Mouse (Mus musculus): Measurements from ENCODE around the gene Tarm1. TPM values are rescaled to one million over a fixed set of nuclear protein-coding genes. Genes with fewer than 3 reads are reported as not detected.

Gene Tarm1
- polyA plus RNA-seq, 1 experiment = not detected

GRCm38 (mm10) chr7:3447026-3447425 lies 55.4 kb downstream of the Tarm1 start:
- peaks cover 8% of the 10 kb centered on the region; the same call in 1 of the 2 replicates for H3K4me1 ChIP-seq (ENCODE audit: control insufficient read depth, insufficient read depth, low read length)
- H3K27ac ChIP-seq (ENCODE audit: insufficient read depth, low read depth, low read length) = peak overlapping the region; percentile 67
- 34% methylated on average over 4 of the region's 4 CpGs for WGBS
- TF ChIP-seq POLR2A (IDR thresholded peaks at IDR 0.05; ENCODE audit: insufficient read depth, low read depth, low read length) = no peak
- TF ChIP-seq CTCF (IDR thresholded peaks at IDR 0.05; ENCODE audit: insufficient read depth, low read depth, low read length) = no peak
- no peak overlapping the region for H3K4me3 ChIP-seq (ENCODE audit: insufficient read depth, low read depth, low read length)

- 85% methylated on average over 3 of the region's 3 CpGs for WGBS
- Histone ChIP-seq H3K27ac (ENCODE audit: insufficient read depth, low read depth, low read length) (peak overlapping the region; percentile 67), H3K4me3 (ENCODE audit: insufficient read depth, low read depth, low read length) (no peak overlapping the region), H3K4me1 (ENCODE audit: control insufficient read depth, insufficient read depth, low read length) (peaks cover 8% of the 10 kb centered on the region; the same call in 1 of the 2 replicates)
- TF ChIP-seq POLR2A (IDR thresholded peaks at IDR 0.05; ENCODE audit: insufficient read depth, low read depth, low read length) (no peak), CTCF (IDR thresholded peaks at IDR 0.05; ENCODE audit: insufficient read depth, low read depth, low read length) (no peak)
These were observed 55.8 kb downstream of the Tarm1 start for GRCm38 (mm10) chr7:3446584-3446983.

GRCm38 (mm10) chr7:3444678-3445077 lies 57.7 kb downstream of the Tarm1 start:
- TF ChIP-seq POLR2A (IDR thresholded peaks at IDR 0.05; ENCODE audit: insufficient read depth, low read depth, low read length) (no peak), CTCF (IDR thresholded peaks at IDR 0.05; ENCODE audit: insufficient read depth, low read depth, low read length) (no peak)
- Histone ChIP-seq H3K4me1 (ENCODE audit: control insufficient read depth, insufficient read depth, low read length) (peaks cover 2% of the 10 kb centered on the region; the same call in 1 of the 2 replicates), H3K4me3 (ENCODE audit: insufficient read depth, low read depth, low read length) (no peak overlapping the region), H3K27ac (ENCODE audit: insufficient read depth, low read depth, low read length) (no peak overlapping the region)
- WGBS = 62% methylated on average over 3 of the region's 3 CpGs

- no peak for TF ChIP-seq POLR2A (IDR thresholded peaks at IDR 0.05; ENCODE audit: insufficient read depth, low read depth, low read length)
- TF ChIP-seq CTCF (IDR thresholded peaks at IDR 0.05; ENCODE audit: insufficient read depth, low read depth, low read length) = no peak
- no peak overlapping the region for H3K27ac ChIP-seq (ENCODE audit: insufficient read depth, low read depth, low read length)
- WGBS = 78% methylated on average over 10 of the region's 10 CpGs
- H3K4me3 ChIP-seq (ENCODE audit: insufficient read depth, low read depth, low read length) = no peak overlapping the region
- peaks cover 4% of the 10 kb centered on the region; the same call in 1 of the 2 replicates for H3K4me1 ChIP-seq (ENCODE audit: control insufficient read depth, insufficient read depth, low read length)
These were observed 59.9 kb downstream of the Tarm1 start for GRCm38 (mm10) chr7:3442476-3443062.

- 57% methylated on average over 8 of the region's 8 CpGs for WGBS
- TF ChIP-seq POLR2A (IDR thresholded peaks at IDR 0.05; ENCODE audit: insufficient read depth, low read depth, low read length) (no peak), CTCF (IDR thresholded peaks at IDR 0.05; ENCODE audit: insufficient read depth, low read depth, low read length) (no peak)
- no peak overlapping the region for H3K27ac ChIP-seq (ENCODE audit: insufficient read depth, low read depth, low read length)
- H3K4me1 ChIP-seq (ENCODE audit: control insufficient read depth, insufficient read depth, low read length) = peaks cover 4% of the 10 kb centered on the region; the same call in 1 of the 2 replicates
- no peak overlapping the region for H3K4me3 ChIP-seq (ENCODE audit: insufficient read depth, low read depth, low read length)
These were observed 61.9 kb downstream of the Tarm1 start for GRCm38 (mm10) chr7:3440526-3440925.

GRCm38 (mm10) chr7:3439984-3440383 lies 62.4 kb downstream of the Tarm1 start:
- no peak overlapping the region for H3K27ac ChIP-seq (ENCODE audit: insufficient read depth, low read depth, low read length)
- TF ChIP-seq POLR2A (IDR thresholded peaks at IDR 0.05; ENCODE audit: insufficient read depth, low read depth, low read length) = no peak
- no peak for TF ChIP-seq CTCF (IDR thresholded peaks at IDR 0.05; ENCODE audit: insufficient read depth, low read depth, low read length)
- peaks cover 4% of the 10 kb centered on the region; the same call in 1 of the 2 replicates for H3K4me1 ChIP-seq (ENCODE audit: control insufficient read depth, insufficient read depth, low read length)
- H3K4me3 ChIP-seq (ENCODE audit: insufficient read depth, low read depth, low read length) = no peak overlapping the region
- 90% methylated on average over 11 of the region's 11 CpGs for WGBS

- no peak overlapping the region for H3K4me3 ChIP-seq (ENCODE audit: insufficient read depth, low read depth, low read length)
- TF ChIP-seq POLR2A (IDR thresholded peaks at IDR 0.05; ENCODE audit: insufficient read depth, low read depth, low read length) (no peak), CTCF (IDR thresholded peaks at IDR 0.05; ENCODE audit: insufficient read depth, low read depth, low read length) (no peak)
- 34% methylated on average over 5 of the region's 5 CpGs for WGBS
- no peak overlapping the region for H3K27ac ChIP-seq (ENCODE audit: insufficient read depth, low read depth, low read length)
- H3K4me1 ChIP-seq (ENCODE audit: control insufficient read depth, insufficient read depth, low read length) = 0 out of 2 replicates have a peak, but pooled peaks cover 2% of the 10 kb centered on the region
These were observed 64.5 kb downstream of the Tarm1 start for GRCm38 (mm10) chr7:3437941-3438340.

Other genes with a start within 250 kb of the Tarm1 start
- gene Myadm, start 213.5 kb downstream of the Tarm1 start, polyA plus RNA-seq (2012; ENCODE audit: insufficient read depth, insufficient read length, low replicate concordance, missing spikeins) = not detected in 2 replicates
- gene Prkcg, start 213.4 kb downstream of the Tarm1 start, polyA plus RNA-seq (2012; ENCODE audit: insufficient read depth, insufficient read length, low replicate concordance, missing spikeins) = not detected in 2 replicates
- not detected in 2 replicates for gene Cacng7, start 169.7 kb downstream of the Tarm1 start, polyA plus RNA-seq (2012; ENCODE audit: insufficient read depth, insufficient read length, low replicate concordance, missing spikeins)
- gene Cacng8, start 111.9 kb downstream of the Tarm1 start, polyA plus RNA-seq (2012; ENCODE audit: insufficient read depth, insufficient read length, low replicate concordance, missing spikeins) = not detected in 2 replicates
- not detected in 2 replicates for gene Cacng6, start 78.4 kb downstream of the Tarm1 start, polyA plus RNA-seq (2012; ENCODE audit: insufficient read depth, insufficient read length, low replicate concordance, missing spikeins)
- not detected in 2 replicates for gene Oscar, start 113.5 kb upstream of the Tarm1 start, polyA plus RNA-seq (2012; ENCODE audit: insufficient read depth, insufficient read length, low replicate concordance, missing spikeins)
- not detected in 2 replicates for gene Ndufa3, start 114.7 kb upstream of the Tarm1 start, polyA plus RNA-seq (2012; ENCODE audit: insufficient read depth, insufficient read length, low replicate concordance, missing spikeins)
- gene Tfpt, start 127.3 kb upstream of the Tarm1 start, polyA plus RNA-seq (2012; ENCODE audit: insufficient read depth, insufficient read length, low replicate concordance, missing spikeins) = not detected in 2 replicates
- not detected in 2 replicates for gene Prpf31, start 127.4 kb upstream of the Tarm1 start, polyA plus RNA-seq (2012; ENCODE audit: insufficient read depth, insufficient read length, low replicate concordance, missing spikeins)
- not detected in 2 replicates for gene Cnot3, start 142.6 kb upstream of the Tarm1 start, polyA plus RNA-seq (2012; ENCODE audit: insufficient read depth, insufficient read length, low replicate concordance, missing spikeins)
- not detected in 2 replicates for gene Leng1, start 163.2 kb upstream of the Tarm1 start, polyA plus RNA-seq (2012; ENCODE audit: insufficient read depth, insufficient read length, low replicate concordance, missing spikeins)
- not detected in 2 replicates for gene Tmc4, start 174.9 kb upstream of the Tarm1 start, polyA plus RNA-seq (2012; ENCODE audit: insufficient read depth, insufficient read length, low replicate concordance, missing spikeins)
- gene Tsen34, start 190.2 kb upstream of the Tarm1 start, polyA plus RNA-seq (2012; ENCODE audit: insufficient read depth, insufficient read length, low replicate concordance, missing spikeins) = not detected in 2 replicates
- gene Mboat7, start 190.9 kb upstream of the Tarm1 start, polyA plus RNA-seq (2012; ENCODE audit: insufficient read depth, insufficient read length, low replicate concordance, missing spikeins) = not detected in 2 replicates
- 2,455 TPM in 1 of 2 replicates, not detected in the other for gene Rps9, start 201.4 kb upstream of the Tarm1 start, polyA plus RNA-seq (2012; ENCODE audit: insufficient read depth, insufficient read length, low replicate concordance, missing spikeins)
- gene Pirb, start 217.8 kb upstream of the Tarm1 start, polyA plus RNA-seq (2012; ENCODE audit: insufficient read depth, insufficient read length, low replicate concordance, missing spikeins) = not detected in 2 replicates

Data from olfactory bulb, adult 2 months (tissue).